Mouse (Mus musculus): ENCODE measurements around the gene Gm7029.
"Not testable (repeated sequence)": the region's sequence is repeated elsewhere in the genome, so short reads cannot be mapped to it uniquely, and the experiment has no call there.

GRCm38 (mm10) chr17:33903911-33904651, 30.4 kb downstream of the Gm7029 start:
- not testable (repeated sequence) for TF ChIP-seq CTCF (IDR thresholded peaks at IDR 0.05; ENCODE audit: borderline replicate concordance, control insufficient read depth, extremely low read depth, insufficient read depth, low read length, poor library complexity); POLR2A (IDR thresholded peaks at IDR 0.05; ENCODE audit: control insufficient read depth, extremely low read depth, insufficient read depth, low read length, poor library complexity)

Data from thymus, adult 2 months (tissue).